Mouse (Mus musculus) myocyte (in vitro differentiated cells): ENCODE measurements around the gene Vmn1r198. TPM values are rescaled to one million over a fixed set of nuclear protein-coding genes. Genes with fewer than 3 reads are reported as not detected.
"Not testable (repeated sequence)": the region's sequence is repeated elsewhere in the genome, so short reads cannot be mapped to it uniquely, and the experiment has no call there.

Experiments
- H3K27me3 ChIP-seq: one replicate; pipeline ENCODE4 v1.6.1; 2011; ENCODE audit not compliant: control insufficient read depth, insufficient read depth, insufficient read length
- H3K36me3 ChIP-seq: one replicate; pipeline ENCODE4 v1.6.1; 2011; ENCODE audit not compliant: control insufficient read depth, insufficient read depth
- H3K4me2 ChIP-seq: one replicate; pipeline ENCODE4 v1.6.1; 2011; ENCODE audit warnings: low read depth, control low read depth
- H3K4me3 ChIP-seq: one replicate; pipeline ENCODE4 v1.5.1; 2011; ENCODE audit warnings: mild to moderate bottlenecking, control low read depth, moderate library complexity
- H3K79me2 ChIP-seq: one replicate; pipeline ENCODE4 v1.6.1; 2011; ENCODE audit not compliant: control insufficient read depth, insufficient read depth
- H3ac ChIP-seq: one replicate; pipeline ENCODE4 v1.6.1; 2011; ENCODE audit not compliant: control insufficient read depth, insufficient read length
- CEBPB ChIP-seq: IDR thresholded peaks from 2 replicates; pipeline ENCODE4 v1.6.1; 2011; ENCODE audit warnings: mild to moderate bottlenecking, moderate library complexity; ENCODE audit not compliant: poor library complexity, insufficient read depth, severe bottlenecking
- E2F4 ChIP-seq: IDR thresholded peaks from one replicate; pipeline ENCODE4 v1.6.1; 2011; ENCODE audit warnings: mild to moderate bottlenecking, control low read depth, moderate library complexity; ENCODE audit not compliant: insufficient read depth
- MAX ChIP-seq: IDR thresholded peaks from one replicate; pipeline ENCODE4 v1.6.1; 2011; ENCODE audit warnings: low read depth, mild to moderate bottlenecking, control low read depth
- MYOD1 ChIP-seq, 3 experiments: IDR thresholded peaks; one replicate each; pipeline ENCODE4 v1.6.1; 2011; ENCODE audit warnings: control low read depth in 2 of 3, low read depth in 2 of 3, mild to moderate bottlenecking in 2 of 3, moderate library complexity in 1 of 3; ENCODE audit not compliant: insufficient read length in 2 of 3, control insufficient read depth in 1 of 3
- MYOG ChIP-seq, 3 experiments: IDR thresholded peaks; one replicate each; pipeline ENCODE4 v1.6.1; 2011; ENCODE audit warnings: control low read depth in 2 of 3, low read depth in 2 of 3, mild to moderate bottlenecking in 2 of 3; ENCODE audit not compliant: insufficient read length in 2 of 3, control insufficient read depth in 1 of 3, insufficient read depth in 1 of 3
- POLR2A ChIP-seq: IDR thresholded peaks from one replicate; pipeline ENCODE4 v1.6.1; 2011; ENCODE audit warnings: low read depth, mild to moderate bottlenecking, control low read depth, moderate library complexity; ENCODE audit not compliant: insufficient read length
- POLR2AphosphoS2 ChIP-seq: IDR thresholded peaks from one replicate; pipeline ENCODE4 v1.6.1; 2011; ENCODE audit warnings: low read depth, control low read depth; ENCODE audit not compliant: insufficient read length
- REST ChIP-seq: IDR thresholded peaks from one replicate; pipeline ENCODE4 v1.6.1; 2011; ENCODE audit warnings: mild to moderate bottlenecking, control low read depth, moderate library complexity; ENCODE audit not compliant: insufficient read depth, insufficient read length
- SRF ChIP-seq: IDR thresholded peaks from one replicate; pipeline ENCODE4 v1.6.1; 2011; ENCODE audit warnings: low read depth; ENCODE audit not compliant: control insufficient read depth, insufficient read length
- TCF12 ChIP-seq: IDR thresholded peaks from one replicate; pipeline ENCODE4 v1.6.1; 2011; ENCODE audit warnings: mild to moderate bottlenecking, control low read depth; ENCODE audit not compliant: poor library complexity, insufficient read depth, severe bottlenecking
- TCF3 ChIP-seq: IDR thresholded peaks from one replicate; pipeline ENCODE4 v1.6.1; 2011; ENCODE audit warnings: low read depth, control low read depth; ENCODE audit not compliant: insufficient read length
- USF1 ChIP-seq: IDR thresholded peaks from one replicate; pipeline ENCODE4 v1.6.1; 2011; ENCODE audit warnings: low read depth, mild to moderate bottlenecking, control low read depth, moderate library complexity
- polyA plus RNA-seq: library from polyadenylated mRNA; unstranded; fragments of >200 nt; fragmentation: generic; extraction: Trizol; gene quantifications from one replicate; pipeline ENCODE4 v1.2.1, GENCODE M21; 2012; ENCODE audit warnings: missing spikeins

The Vmn1r198 gene
- not detected for polyA plus RNA-seq

- H3K79me2 ChIP-seq: no peaks in the 10 kb centered on the region
- H3ac ChIP-seq: no peak within 1 kb of the TSS
- no peaks in the 10 kb centered on the region for H3K27me3 ChIP-seq
- H3K4me3 ChIP-seq: no peak within 1 kb of the TSS
- H3K36me3 ChIP-seq: no peaks in the 10 kb centered on the region
- TF ChIP-seq MAX: no peak
- TF ChIP-seq SRF: no peak
- TF ChIP-seq MYOD1 (IDR thresholded peaks at IDR 0.05; ENCODE audit: control insufficient read depth in 1 of 3, insufficient read length in 2 of 3, low read depth in 2 of 3): no peak
- TF ChIP-seq CEBPB: no peak
- no peak for TF ChIP-seq TCF3
- TF ChIP-seq E2F4: no peak
- no peak within 1 kb of the TSS for H3K4me2 ChIP-seq
Measured at GRCm38 (mm10) chr13:22350064-22350463, at the start of gene Vmn1r198. Gene Vmn1r198 (plus strand): TSS chr13:22350364.

DNA sequence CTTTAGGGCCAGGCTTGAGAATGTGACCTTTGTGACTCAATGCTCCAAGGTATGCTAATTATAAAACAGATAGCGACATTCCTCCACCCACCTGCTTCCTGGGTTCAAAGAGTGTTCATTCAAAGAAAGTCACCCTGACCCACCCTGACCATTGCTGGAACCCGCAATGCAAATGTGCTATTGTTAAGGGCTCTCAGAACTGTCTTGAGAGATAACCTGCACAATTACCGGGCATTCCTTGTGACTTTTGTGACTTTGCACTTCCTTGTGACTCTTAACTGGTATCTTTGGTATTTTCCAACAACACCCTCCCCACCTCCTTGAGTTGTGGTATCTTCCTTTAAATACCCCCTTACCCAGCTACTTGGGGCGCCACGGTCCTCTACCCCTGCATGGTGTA, 42.1 kb upstream of the Vmn1r198 start:
- H3K36me3 ChIP-seq, H3K27me3 ChIP-seq, H3K4me2 ChIP-seq, H3ac ChIP-seq, H3K79me2 ChIP-seq, H3K4me3 ChIP-seq: not testable (repeated sequence)

DNA sequence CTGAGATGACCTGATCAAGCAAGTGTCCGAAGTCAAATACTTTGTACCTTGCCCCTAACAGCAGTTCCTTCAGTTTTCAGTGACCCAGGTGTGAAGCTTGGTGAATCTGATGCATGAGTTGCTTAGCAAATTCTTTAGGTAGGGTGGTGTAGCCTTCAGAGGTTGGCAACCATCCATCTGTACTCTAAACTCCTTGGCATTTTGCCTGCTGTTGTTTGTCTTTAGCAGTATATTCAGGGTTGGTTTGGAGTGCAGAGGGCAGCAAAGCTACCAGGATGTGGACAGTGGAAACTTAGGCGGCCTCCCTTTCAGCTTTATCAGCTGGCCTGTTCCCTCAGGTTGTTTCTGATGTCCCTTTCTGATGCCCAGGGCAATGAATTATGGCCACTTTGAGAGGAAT, 34.8 kb upstream of the Vmn1r198 start:
- Histone ChIP-seq H3K79me2 (no peaks in the 10 kb centered on the region), H3ac (no peak overlapping the region), H3K4me2 (no peak overlapping the region), H3K36me3 (no peaks in the 10 kb centered on the region), H3K27me3 (no peaks in the 10 kb centered on the region), H3K4me3 (no peak overlapping the region)
- TF ChIP-seq POLR2AphosphoS2 (no peak), MAX (no peak), MYOG (IDR thresholded peaks at IDR 0.05; ENCODE audit: control insufficient read depth in 1 of 3, insufficient read depth in 1 of 3, insufficient read length in 2 of 3, low read depth in 2 of 3) (no peak), SRF (no peak), REST (no peak), USF1 (no peak), CEBPB (no peak), TCF12 (no peak), E2F4 (no peak), MYOD1 (IDR thresholded peaks at IDR 0.05; ENCODE audit: control insufficient read depth in 1 of 3, insufficient read length in 2 of 3, low read depth in 2 of 3) (no peak), TCF3 (no peak), POLR2A (no peak)

DNA sequence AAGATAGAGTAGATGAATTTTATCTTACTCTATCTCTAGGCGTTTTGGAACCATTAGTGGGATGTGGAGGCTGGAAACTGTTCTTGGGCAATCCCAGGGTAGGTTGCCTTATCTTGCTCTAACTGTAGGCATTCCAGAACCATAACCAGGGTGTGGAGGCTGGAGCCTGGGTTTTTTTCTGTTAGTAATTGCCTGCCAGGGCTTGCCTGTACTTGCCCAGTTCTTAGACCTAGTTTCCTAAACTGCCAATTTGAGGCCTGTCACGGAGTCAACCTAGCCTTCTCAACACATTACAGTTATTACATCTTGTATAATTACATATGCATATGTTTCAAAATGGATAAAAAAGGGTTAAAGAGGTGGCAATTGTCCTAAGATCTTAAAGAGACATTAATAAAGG, 32.8 kb upstream of the Vmn1r198 start:
- H3ac ChIP-seq: no peak overlapping the region
- H3K27me3 ChIP-seq: no peaks in the 10 kb centered on the region
- H3K36me3 ChIP-seq: no peaks in the 10 kb centered on the region
- H3K4me2 ChIP-seq: no peak overlapping the region
- H3K79me2 ChIP-seq: no peaks in the 10 kb centered on the region
- TF ChIP-seq SRF (no peak), MYOD1 (IDR thresholded peaks at IDR 0.05; ENCODE audit: control insufficient read depth in 1 of 3, insufficient read length in 2 of 3, low read depth in 2 of 3) (no peak), CEBPB (no peak), REST (no peak), POLR2A (no peak), E2F4 (no peak), MAX (no peak), MYOG (IDR thresholded peaks at IDR 0.05; ENCODE audit: control insufficient read depth in 1 of 3, insufficient read depth in 1 of 3, insufficient read length in 2 of 3, low read depth in 2 of 3) (no peak), TCF3 (no peak), POLR2AphosphoS2 (no peak), USF1 (no peak), TCF12 (no peak)
- no peak overlapping the region for H3K4me3 ChIP-seq

- TF ChIP-seq E2F4: no peak
- TF ChIP-seq POLR2A: no peak
- no peak for TF ChIP-seq MYOD1 (IDR thresholded peaks at IDR 0.05; ENCODE audit: control insufficient read depth in 1 of 3, insufficient read length in 2 of 3, low read depth in 2 of 3)
- no peak overlapping the region for H3K4me2 ChIP-seq
- H3K4me3 ChIP-seq: no peak overlapping the region
- H3K36me3 ChIP-seq: no peaks in the 10 kb centered on the region
- no peak overlapping the region for H3ac ChIP-seq
- H3K79me2 ChIP-seq: no peaks in the 10 kb centered on the region
- no peaks in the 10 kb centered on the region for H3K27me3 ChIP-seq
Measured at GRCm38 (mm10) chr13:22320091-22320490, 30.1 kb upstream of the Vmn1r198 start.

DNA sequence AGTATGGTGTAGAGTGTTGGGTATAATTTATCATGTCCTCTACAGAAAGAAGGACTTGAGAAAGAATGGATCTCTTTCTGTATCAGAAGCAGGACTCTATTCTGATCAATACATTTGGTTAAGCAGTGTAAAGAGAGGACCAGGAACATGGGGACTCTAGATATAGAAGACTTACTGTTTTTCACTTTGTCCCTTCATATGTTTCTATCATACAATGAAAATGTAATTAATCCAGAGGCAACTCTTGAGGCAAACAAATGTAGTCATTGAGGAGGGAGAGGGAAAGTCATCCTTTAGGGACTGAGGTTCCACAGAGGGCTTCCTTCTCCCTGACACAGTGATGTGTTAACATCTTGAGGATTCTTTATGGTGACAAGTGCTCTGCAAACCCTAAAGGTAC, 25.9 kb upstream of the Vmn1r198 start, which contains the start of gene Vmn1r197:
Gene Vmn1r197, plus strand, starts transcription at position 301 of the 400 bp plus-strand sequence.
- Histone ChIP-seq H3K79me2 (no peaks in the 10 kb centered on the region), H3K4me2 (no peak within 1 kb of the TSS), H3K27me3 (no peaks in the 10 kb centered on the region), H3ac (no peak within 1 kb of the TSS), H3K36me3 (no peaks in the 10 kb centered on the region), H3K4me3 (no peak within 1 kb of the TSS)
- no peak for TF ChIP-seq MYOG (IDR thresholded peaks at IDR 0.05; ENCODE audit: control insufficient read depth in 1 of 3, insufficient read depth in 1 of 3, insufficient read length in 2 of 3, low read depth in 2 of 3)
- no peak for TF ChIP-seq MYOD1 (IDR thresholded peaks at IDR 0.05; ENCODE audit: control insufficient read depth in 1 of 3, insufficient read length in 2 of 3, low read depth in 2 of 3)
- TF ChIP-seq REST: no peak
- no peak for TF ChIP-seq TCF3
- no peak for TF ChIP-seq POLR2AphosphoS2
- no peak for TF ChIP-seq POLR2A
- TF ChIP-seq USF1: no peak
- TF ChIP-seq E2F4: no peak
- TF ChIP-seq SRF: no peak
- TF ChIP-seq CEBPB: no peak
- TF ChIP-seq TCF12: no peak
- no peak for TF ChIP-seq MAX
